Mouse (Mus musculus): ENCODE results near the gene Igsf6. TPM values are rescaled to one million over a fixed set of nuclear protein-coding genes. Genes with fewer than 3 reads are reported as not detected.

The Igsf6 gene
- total and polyA plus RNA-seq, 2 experiments from 2014 or later, result 1.1 to 1.6 TPM

- TF ChIP-seq EP300 (IDR thresholded peaks at IDR 0.05; ENCODE audit: low read depth) (no peak), CTCF (IDR thresholded peaks at IDR 0.05; ENCODE audit: low read depth) (no peak)
- WGBS, result 79% methylated on average over 3 of the region's 3 CpGs
- Histone ChIP-seq H3K27ac (ENCODE audit: low read depth) (no peak overlapping the region), H3K4me3 (ENCODE audit: low read depth, low read length) (no peak overlapping the region), H3K4me2 (ENCODE audit: low read depth, low read length) (no peak overlapping the region), H3K36me3 (replicated peaks; ENCODE audit: control insufficient read depth, insufficient read depth, low read length) (no peaks in the 10 kb centered on the region), H3K27me3 (ENCODE audit: control insufficient read depth, insufficient read depth, low read length) (no peaks in the 10 kb centered on the region), H3K9me3 (replicated peaks; ENCODE audit: control insufficient read depth, low read length) (no peaks in the 10 kb centered on the region), H3K9ac (replicated peaks; ENCODE audit: low read depth, low read length) (no peak overlapping the region), H3K4me1 (ENCODE audit: control insufficient read depth, insufficient read depth) (no peaks in the 10 kb centered on the region)
- ATAC-seq (ENCODE audit: insufficient read depth, low read depth), result no peak
- DNase-seq (ENCODE audit: low spot score), result no peak
Observed at GRCm38 (mm10) chr7:121018778-121019177, 55.6 kb downstream of the Igsf6 start.

DNA sequence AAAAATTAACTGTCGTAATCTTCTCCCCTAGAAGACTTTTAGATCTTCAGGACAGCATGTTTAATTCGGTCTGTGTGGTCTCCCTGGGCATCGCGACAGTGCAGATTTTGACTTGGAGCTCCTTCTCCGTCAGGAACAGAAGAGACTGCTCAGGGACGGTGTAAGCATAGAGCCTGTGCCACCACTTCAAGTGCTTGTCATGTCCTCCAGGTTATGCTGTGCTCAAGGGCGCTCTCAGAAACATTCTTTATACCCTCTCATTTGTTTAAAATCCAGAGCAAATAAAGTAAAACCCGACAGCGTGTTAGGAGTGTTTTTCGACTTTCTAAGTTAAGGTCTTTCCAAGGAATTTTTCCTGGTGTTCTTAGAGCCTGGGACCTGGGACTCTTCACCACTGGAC, 59.9 kb downstream of the Igsf6 start:
- H3K9me3 ChIP-seq (replicated peaks; ENCODE audit: control insufficient read depth, low read length), result no peaks in the 10 kb centered on the region
- no peak overlapping the region for H3K4me2 ChIP-seq (ENCODE audit: low read depth, low read length)
- H3K27me3 ChIP-seq (ENCODE audit: control insufficient read depth, insufficient read depth, low read length), result no peaks in the 10 kb centered on the region
- TF ChIP-seq EP300 (IDR thresholded peaks at IDR 0.05; ENCODE audit: low read depth), result no peak
- no peak for TF ChIP-seq CTCF (IDR thresholded peaks at IDR 0.05; ENCODE audit: low read depth)
- no peak overlapping the region for H3K4me3 ChIP-seq (ENCODE audit: low read depth, low read length)
- 81% methylated on average over 10 of the region's 10 CpGs for WGBS
- no peak for ATAC-seq (ENCODE audit: insufficient read depth, low read depth)
- no peak for DNase-seq (ENCODE audit: low spot score)
- no peak overlapping the region for H3K27ac ChIP-seq (ENCODE audit: low read depth)
- H3K9ac ChIP-seq (replicated peaks; ENCODE audit: low read depth, low read length), result no peak overlapping the region
- no peaks in the 10 kb centered on the region for H3K36me3 ChIP-seq (replicated peaks; ENCODE audit: control insufficient read depth, insufficient read depth, low read length)
- no peaks in the 10 kb centered on the region for H3K4me1 ChIP-seq (ENCODE audit: control insufficient read depth, insufficient read depth)

Other genes with a start within 250 kb of the Igsf6 start
- gene Eef2k, start 231.7 kb downstream of the Igsf6 start, total RNA-seq (2014; rRNA removed; ENCODE audit: low replicate concordance), result 31.9 and 48.2 TPM in 2 replicates
- gene Eef2k, start 231.7 kb downstream of the Igsf6 start, polyA plus RNA-seq (2015; fragmentation: Nextera tagmentation; extraction: Ambion mirVana), result 22.7 and 23.6 TPM in 2 replicates
- 14.5 and 20.6 TPM in 2 replicates for gene Polr3e, start 156.8 kb downstream of the Igsf6 start, total RNA-seq (2014; rRNA removed; ENCODE audit: low replicate concordance)
- 11.5 and 12.2 TPM in 2 replicates for gene Polr3e, start 156.8 kb downstream of the Igsf6 start, polyA plus RNA-seq (2015; fragmentation: Nextera tagmentation; extraction: Ambion mirVana)
- gene Cdr2, start 92.3 kb downstream of the Igsf6 start, total RNA-seq (2014; rRNA removed; ENCODE audit: low replicate concordance), result 18.5 and 41.5 TPM in 2 replicates
- 3.5 and 4.5 TPM in 2 replicates for gene Cdr2, start 92.3 kb downstream of the Igsf6 start, polyA plus RNA-seq (2015; fragmentation: Nextera tagmentation; extraction: Ambion mirVana)
- not detected in 2 replicates for gene Mfsd13b, start 92.1 kb downstream of the Igsf6 start, total RNA-seq (2014; rRNA removed; ENCODE audit: low replicate concordance)
- 0.15 and 0.33 TPM in 2 replicates for gene Mfsd13b, start 92.1 kb downstream of the Igsf6 start, polyA plus RNA-seq (2015; fragmentation: Nextera tagmentation; extraction: Ambion mirVana)
- gene Mettl9, start 40.1 kb downstream of the Igsf6 start, total RNA-seq (2014; rRNA removed; ENCODE audit: low replicate concordance), result 44.8 and 52.8 TPM in 2 replicates
- gene Mettl9, start 40.1 kb downstream of the Igsf6 start, polyA plus RNA-seq (2015; fragmentation: Nextera tagmentation; extraction: Ambion mirVana), result 81.2 and 82.4 TPM in 2 replicates
- 0.08 and 0.11 TPM in 2 replicates for gene Otoa, start 7.1 kb upstream of the Igsf6 start, total RNA-seq (2014; rRNA removed; ENCODE audit: low replicate concordance)
- 0.25 and 0.46 TPM in 2 replicates for gene Otoa, start 7.1 kb upstream of the Igsf6 start, polyA plus RNA-seq (2015; fragmentation: Nextera tagmentation; extraction: Ambion mirVana)